Mouse (Mus musculus) stomach, postnatal 0 days (tissue): Measurements from ENCODE around the gene Arf3. TPM values are rescaled to one million over a fixed set of nuclear protein-coding genes. Genes with fewer than 3 reads are reported as not detected.
A peak's percentile ranks its signal among the peaks of the same experiment; 100 is the strongest.

Experiments
- ATAC-seq: fragments of 200-750 bp; cut with Nextera tagmentation; 2 replicates; pipeline ENCODE4 v1.8.0; 2017; ENCODE audit not compliant: low FRiP score, low TSS enrichment
- DNase-seq: peaks from one replicate; pipeline ENCODE4 v3.0.0-alpha.2; 2016; ENCODE audit warnings: low spot score
- H3K27ac ChIP-seq: fragments of 300-500 bp; sonication (generic); replicated peaks from 2 replicates; pipeline ENCODE4 v1.5.1; 2014; ENCODE audit warnings: mild to moderate bottlenecking, control low read depth
- H3K27me3 ChIP-seq: fragments of 300-500 bp; sonication (generic); 2 replicates; pipeline ENCODE4 v1.6.1; 2014; ENCODE audit warnings: low read length; ENCODE audit not compliant: control insufficient read depth, insufficient read depth
- H3K36me3 ChIP-seq: fragments of 300-500 bp; sonication (generic); 2 replicates; pipeline ENCODE4 v1.6.1; 2014; ENCODE audit warnings: low read length, mixed read lengths; ENCODE audit not compliant: control insufficient read depth, insufficient read depth
- H3K4me1 ChIP-seq: fragments of 300-500 bp; sonication (generic); replicated peaks from 2 replicates; pipeline ENCODE4 v1.6.1; 2014; ENCODE audit warnings: antibody characterized with exemption; ENCODE audit not compliant: control insufficient read depth, insufficient read depth
- H3K4me2 ChIP-seq: fragments of 300-500 bp; sonication (generic); replicated peaks from 2 replicates; pipeline ENCODE4 v1.6.1; 2014; ENCODE audit warnings: low read depth, mild to moderate bottlenecking, control low read depth, moderate library complexity
- H3K4me3 ChIP-seq: fragments of 300-500 bp; sonication (generic); 2 replicates; pipeline ENCODE4 v1.5.1; 2014; ENCODE audit warnings: low read depth, low read length, control low read depth
- H3K9ac ChIP-seq: fragments of 300-500 bp; sonication (generic); 2 replicates; pipeline ENCODE4 v1.6.1; 2014; ENCODE audit warnings: mild to moderate bottlenecking, low read length, control low read depth, mixed read lengths
- H3K9me3 ChIP-seq: fragments of 300-500 bp; sonication (generic); 2 replicates; pipeline ENCODE4 v1.6.1; 2016; ENCODE audit warnings: low read length; ENCODE audit not compliant: control insufficient read depth
- CTCF ChIP-seq: IDR thresholded peaks from 2 replicates; pipeline ENCODE4 v1.5.1; 2016; ENCODE audit warnings: antibody characterized with exemption, low read depth, mild to moderate bottlenecking, moderate library complexity
- EP300 ChIP-seq: optimal IDR thresholded peaks from 2 replicates; pipeline ENCODE3; 2016; ENCODE audit warnings: antibody characterized with exemption
- WGBS: fragments of 180-500 bp; shearing (Covaris S2); extraction: QIAGEN DNeasy Blood & Tissue Kit; methylation state at CpG from one replicate; pipeline ENCODE4 v1.1.7; 2014; 5-methylcytosine and 5-hydroxymethylcytosine counted together
- polyA plus RNA-seq: library from polyadenylated mRNA; unstranded; fragments of >200 nt; fragmentation: Nextera tagmentation; extraction: Ambion mirVana; gene quantifications from 2 replicates; pipeline ENCODE4 v1.2.1, GENCODE M21; 2015

The Arf3 gene
- polyA plus RNA-seq, 1 experiment from 2014 or later, result 29.5 TPM

DNA sequence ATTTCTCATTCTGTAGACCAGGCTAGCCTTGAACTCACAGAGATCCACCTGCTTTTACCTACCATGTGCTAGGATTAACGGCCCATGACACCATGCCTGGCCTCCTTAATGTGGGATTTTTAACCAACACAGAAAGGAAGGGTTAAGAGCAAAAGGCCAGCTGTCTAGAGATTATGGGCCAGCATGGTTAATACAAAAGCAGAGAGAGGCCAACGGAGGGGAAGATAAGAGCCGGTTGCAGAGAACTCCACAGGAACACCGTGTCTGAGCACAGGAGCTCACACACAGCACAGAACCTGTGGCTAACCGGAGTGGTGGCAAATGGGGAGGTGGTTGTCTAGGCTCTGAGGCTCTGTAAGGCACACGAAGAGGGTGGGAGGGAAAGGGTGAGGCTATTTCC is 29.6 kb downstream of the Arf3 start:
- 45% methylated on average over 6 of the region's 6 CpGs for WGBS
- no peaks in the 10 kb centered on the region for H3K4me1 ChIP-seq
- no peaks in the 10 kb centered on the region for H3K27me3 ChIP-seq
- ATAC-seq, result no peak
- DNase-seq, result no peak
- no peak for TF ChIP-seq CTCF
- TF ChIP-seq EP300, result no peak
- no peaks in the 10 kb centered on the region for H3K9me3 ChIP-seq
- no peak overlapping the region for H3K4me2 ChIP-seq
- no peak overlapping the region for H3K27ac ChIP-seq
- no peak overlapping the region for H3K9ac ChIP-seq
- no peaks in the 10 kb centered on the region for H3K36me3 ChIP-seq
- no peak overlapping the region for H3K4me3 ChIP-seq

DNA sequence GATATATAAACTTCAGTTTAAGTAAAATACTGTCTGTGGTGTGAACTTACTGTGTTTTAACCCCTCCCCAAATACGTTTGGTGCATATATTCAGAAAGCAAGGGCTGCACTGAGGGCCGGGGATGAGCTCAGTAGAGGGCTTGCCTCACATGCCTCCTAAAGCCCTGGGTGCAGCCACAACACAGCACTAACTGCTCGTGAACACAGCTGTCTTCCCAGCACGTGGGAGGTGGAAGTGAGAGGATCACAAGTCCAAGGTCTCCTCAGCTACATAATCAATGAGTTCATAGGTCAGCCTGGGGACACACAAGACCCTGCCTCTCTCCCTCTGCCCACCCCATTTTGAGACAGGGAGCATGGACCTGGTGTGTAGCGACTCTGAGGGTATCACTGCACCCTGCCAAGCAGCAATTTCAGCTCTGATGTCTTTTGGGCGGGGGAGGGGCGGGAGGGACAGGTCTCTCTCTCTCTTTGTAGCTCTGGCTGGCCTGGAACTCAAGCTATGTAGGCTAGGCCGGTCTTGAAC is 30.9 kb downstream of the Arf3 start:
- Histone ChIP-seq H3K27me3 (no peaks in the 10 kb centered on the region), H3K4me2 (no peak overlapping the region), H3K27ac (no peak overlapping the region), H3K36me3 (no peaks in the 10 kb centered on the region), H3K9ac (no peak overlapping the region), H3K9me3 (no peaks in the 10 kb centered on the region), H3K4me3 (no peak overlapping the region), H3K4me1 (peaks cover 3% of the 10 kb centered on the region; the same call in 1 of the 2 replicates)
- TF ChIP-seq CTCF (no peak), EP300 (no peak)
- ATAC-seq (no peak), DNase-seq (no peak)
- WGBS, result 59% methylated on average over 8 of the region's 8 CpGs

DNA sequence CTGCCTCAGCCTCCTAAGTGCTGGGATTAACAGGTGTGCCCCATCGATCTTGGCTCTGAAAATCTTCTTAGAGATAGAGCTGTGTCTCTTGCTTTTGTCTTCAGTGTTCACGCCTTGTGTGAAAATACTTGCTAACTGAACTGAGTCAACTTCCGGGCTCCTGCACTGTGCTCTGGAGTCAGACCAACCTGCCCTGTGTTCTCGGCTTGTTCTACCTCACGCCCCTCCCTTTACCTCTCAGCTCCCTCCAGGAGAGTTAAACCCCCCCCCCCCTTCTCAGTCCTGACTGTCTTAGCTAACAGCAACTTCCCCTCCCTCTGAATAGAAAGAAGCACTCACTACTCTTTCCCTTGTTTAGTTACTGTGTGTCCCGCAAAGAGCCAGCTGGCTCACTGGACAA is 32.2 kb downstream of the Arf3 start:
- DNase-seq, result no peak
- H3K9me3 ChIP-seq, result no peaks in the 10 kb centered on the region
- H3K4me3 ChIP-seq, result no peak overlapping the region
- no peak for TF ChIP-seq EP300
- TF ChIP-seq CTCF, result no peak
- peaks cover 3% of the 10 kb centered on the region; the same call in 1 of the 2 replicates for H3K4me1 ChIP-seq
- no peak overlapping the region for H3K9ac ChIP-seq
- H3K27ac ChIP-seq, result no peak overlapping the region
- no peak overlapping the region for H3K4me2 ChIP-seq
- 58% methylated on average over 6 of the region's 6 CpGs for WGBS
- H3K36me3 ChIP-seq, result no peaks in the 10 kb centered on the region
- no peaks in the 10 kb centered on the region for H3K27me3 ChIP-seq
- no peak for ATAC-seq

DNA sequence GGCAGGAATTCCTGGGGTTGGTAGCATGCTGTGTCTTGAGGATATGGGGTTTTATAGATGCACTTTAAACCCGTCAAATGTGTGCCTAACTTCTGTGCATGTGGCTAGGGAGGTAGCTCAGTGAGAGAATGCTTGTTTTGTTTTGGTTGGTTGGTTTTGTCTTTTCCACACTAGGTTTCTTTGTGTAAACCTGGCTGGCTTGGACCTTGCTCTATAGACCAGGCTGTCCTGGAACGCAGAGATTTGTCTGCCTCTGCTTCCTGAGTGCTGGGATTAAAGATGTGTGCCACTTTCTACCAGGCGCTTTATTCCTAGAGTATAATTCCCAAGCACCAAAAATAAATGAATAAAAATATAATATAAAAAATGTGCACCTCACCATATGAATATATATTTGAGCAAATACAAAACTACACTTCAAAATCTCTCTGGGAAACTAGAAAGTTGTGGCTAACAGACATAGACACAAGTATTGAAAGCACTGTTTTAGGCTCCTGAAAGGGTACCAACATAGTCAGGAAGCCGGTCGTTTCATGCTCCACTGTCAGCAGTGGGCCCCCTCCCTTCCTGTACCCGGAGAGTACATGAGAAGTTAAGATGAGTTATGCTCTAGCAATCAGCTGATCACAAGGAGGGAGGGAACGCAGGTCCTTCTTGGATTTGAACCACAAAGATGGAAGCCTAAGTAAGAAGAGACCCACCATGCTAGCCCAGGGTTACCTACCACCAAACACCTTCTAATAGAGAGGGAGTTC is 33.0 kb downstream of the Arf3 start:
- H3K9ac ChIP-seq, result no peak overlapping the region
- H3K4me3 ChIP-seq, result no peak overlapping the region
- H3K4me1 ChIP-seq, result peaks cover 3% of the 10 kb centered on the region; the same call in 1 of the 2 replicates
- H3K9me3 ChIP-seq, result no peaks in the 10 kb centered on the region
- no peak overlapping the region for H3K4me2 ChIP-seq
- 68% methylated on average over 7 of the region's 7 CpGs for WGBS
- ATAC-seq (no peak), DNase-seq (no peak)
- no peaks in the 10 kb centered on the region for H3K36me3 ChIP-seq
- no peaks in the 10 kb centered on the region for H3K27me3 ChIP-seq
- H3K27ac ChIP-seq, result no peak overlapping the region
- TF ChIP-seq EP300 (no peak), CTCF (no peak)

DNA sequence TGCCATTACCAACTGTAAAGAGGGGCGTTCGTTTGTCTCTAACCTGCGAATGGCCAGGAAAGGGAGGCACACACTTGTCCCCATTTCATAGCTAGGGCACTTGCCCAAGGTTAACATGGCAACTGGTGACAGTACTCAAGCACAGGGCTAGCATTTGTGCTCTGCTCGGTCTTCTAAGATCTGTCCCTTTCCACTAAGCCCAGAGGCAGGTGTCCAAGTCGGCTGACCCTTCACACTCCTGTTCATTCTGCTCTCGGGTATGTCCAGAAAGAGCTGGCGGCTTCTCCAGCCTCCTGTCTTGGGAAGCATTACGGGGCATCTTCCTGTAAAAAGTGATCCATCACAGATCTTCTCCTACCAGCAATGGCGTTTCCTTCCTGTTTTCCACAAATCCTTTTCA is 34.6 kb downstream of the Arf3 start:
- TF ChIP-seq EP300 (no peak), CTCF (no peak)
- H3K4me2 ChIP-seq, result peak overlapping the region; percentile 98
- no peak overlapping the region for H3K9ac ChIP-seq
- 33% methylated on average over 9 of the region's 9 CpGs for WGBS
- no peaks in the 10 kb centered on the region for H3K36me3 ChIP-seq
- no peak for DNase-seq
- H3K27me3 ChIP-seq, result no peaks in the 10 kb centered on the region
- ATAC-seq, result no peak
- peaks cover 3% of the 10 kb centered on the region; the same call in 1 of the 2 replicates for H3K4me1 ChIP-seq
- no peak overlapping the region for H3K27ac ChIP-seq
- H3K9me3 ChIP-seq, result no peaks in the 10 kb centered on the region
- H3K4me3 ChIP-seq, result peak overlapping the region; percentile 59; the same call in 1 of the 2 replicates
